Mouse (Mus musculus) cortical plate, adult 2 months (tissue): ENCODE measurements around the gene Slc16a10.

Experiments
- CTCF ChIP-seq: fragments of 200-500 bp; IDR thresholded peaks from 2 replicates; pipeline ENCODE4 v1.5.1; 2011; ENCODE audit warnings: mild to moderate bottlenecking, control low read depth, low read length; ENCODE audit not compliant: insufficient read depth; ENCODE audit errors: extremely low read depth
- POLR2A ChIP-seq: fragments of 200-500 bp; IDR thresholded peaks from 2 replicates; pipeline ENCODE4 v1.6.1; 2011; ENCODE audit warnings: mild to moderate bottlenecking, low read length, control low read depth; ENCODE audit not compliant: insufficient read depth; ENCODE audit errors: extremely low read depth

DNA sequence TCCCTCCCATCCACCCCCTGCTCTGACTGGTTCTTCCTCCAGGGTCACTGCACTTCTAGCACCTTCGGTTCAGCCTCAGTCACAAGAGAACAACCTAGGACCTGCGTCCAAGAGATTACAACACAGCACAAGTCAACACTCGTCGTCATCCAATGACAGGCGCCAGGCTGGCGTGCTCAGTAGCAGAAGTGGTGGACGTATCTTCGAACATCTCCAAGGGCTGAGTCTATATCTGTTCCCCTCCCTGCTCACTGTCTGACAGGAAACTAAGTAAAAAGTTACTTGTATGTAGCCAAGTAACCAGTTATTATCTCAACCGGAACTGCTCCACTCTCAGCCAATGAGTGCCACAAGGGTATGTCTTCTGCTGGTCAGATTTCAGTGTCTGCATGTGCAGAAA lies 16.9 kb downstream of the Slc16a10 start:
- no peak for TF ChIP-seq POLR2A
- TF ChIP-seq CTCF: no peak
